Mouse (Mus musculus) thymus, adult 2 months (tissue): ENCODE results near the gene Agmo. TPM values are rescaled to one million over a fixed set of nuclear protein-coding genes. Genes with fewer than 3 reads are reported as not detected.

Experiments
- DNase-seq: peaks from one replicate; pipeline ENCODE4 v3.0.0; 2021
- H3K27ac ChIP-seq: fragments of 200-500 bp; 2 replicates; pipeline ENCODE4 v1.5.1; 2012; ENCODE audit warnings: low read length, control low read depth; ENCODE audit not compliant: control insufficient read depth, insufficient read depth
- H3K27me3 ChIP-seq: fragments of 200-500 bp; 2 replicates; pipeline ENCODE4 v1.6.1; 2012; ENCODE audit warnings: mild to moderate bottlenecking, low read length, moderate library complexity, mixed read lengths; ENCODE audit not compliant: control insufficient read depth, insufficient read depth
- H3K36me3 ChIP-seq: fragments of 200-500 bp; 2 replicates; pipeline ENCODE4 v1.6.1; 2012; ENCODE audit warnings: mild to moderate bottlenecking, low read length, moderate library complexity; ENCODE audit not compliant: control insufficient read depth, insufficient read depth
- H3K4me1 ChIP-seq: fragments of 200-500 bp; replicated peaks from 2 replicates; pipeline ENCODE4 v1.6.1; 2012; ENCODE audit warnings: low read length; ENCODE audit not compliant: control insufficient read depth, insufficient read depth
- H3K4me3 ChIP-seq: fragments of 200-500 bp; 2 replicates; pipeline ENCODE4 v1.5.1; 2012; ENCODE audit warnings: mild to moderate bottlenecking, low read length, control low read depth, moderate library complexity; ENCODE audit not compliant: control insufficient read depth, insufficient read depth
- CTCF ChIP-seq: fragments of 200-500 bp; IDR thresholded peaks from 2 replicates; pipeline ENCODE4 v1.5.1; 2012; ENCODE audit warnings: mild to moderate bottlenecking, control low read depth, low read length, moderate library complexity, borderline replicate concordance; ENCODE audit not compliant: control insufficient read depth, poor library complexity, insufficient read depth; ENCODE audit errors: extremely low read depth
- POLR2A ChIP-seq: fragments of 200-500 bp; IDR thresholded peaks from 2 replicates; pipeline ENCODE4 v1.6.1; 2012; ENCODE audit warnings: mild to moderate bottlenecking, low read length, control low read depth, moderate library complexity; ENCODE audit not compliant: control insufficient read depth, poor library complexity, insufficient read depth; ENCODE audit errors: extremely low read depth
- WGBS: fragments of 180-500 bp; shearing (Covaris S2); methylation state at CpG from one replicate; pipeline ENCODE4 v1.1.7; 2018; 5-methylcytosine and 5-hydroxymethylcytosine counted together
- polyA plus RNA-seq: library from polyadenylated mRNA; depleted of rRNA; stranded (reverse); fragments of >200 nt; gene quantifications from 2 replicates; pipeline ENCODE4 v1.2.3, GENCODE M21; 2012; rRNA removed

Gene Agmo
- polyA plus RNA-seq, 1 experiment, result 1.3 TPM

DNA sequence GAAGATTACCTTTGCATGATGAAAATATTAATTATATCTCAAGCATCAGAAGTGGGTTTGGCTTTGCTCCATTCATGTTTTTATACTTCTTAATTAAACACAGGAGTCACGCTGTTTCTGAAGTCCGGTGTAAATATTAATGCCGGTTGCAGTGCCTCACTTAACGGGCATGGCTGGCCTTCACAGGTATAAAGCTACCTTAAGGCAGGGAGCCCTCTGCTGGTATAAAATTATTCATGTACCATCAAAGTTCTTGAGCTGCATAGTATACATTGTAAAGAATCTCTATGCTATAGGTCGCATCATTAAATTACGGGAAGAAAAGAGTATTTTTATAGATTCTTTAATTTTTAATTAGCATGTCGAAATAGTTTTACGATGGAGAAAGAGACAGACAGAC lies 341.3 kb downstream of the Agmo start:
- TF ChIP-seq CTCF (no peak), POLR2A (no peak)
- no peak overlapping the region for H3K4me3 ChIP-seq
- no peak for DNase-seq
- no peaks in the 10 kb centered on the region for H3K36me3 ChIP-seq
- WGBS, result 87% methylated on average over 8 of the region's 8 CpGs
- H3K27me3 ChIP-seq, result no peaks in the 10 kb centered on the region
- H3K4me1 ChIP-seq, result no peaks in the 10 kb centered on the region
- no peak overlapping the region for H3K27ac ChIP-seq

- TF ChIP-seq POLR2A (no peak), CTCF (no peak)
- Histone ChIP-seq H3K4me3 (no peak overlapping the region), H3K4me1 (no peaks in the 10 kb centered on the region), H3K27me3 (no peaks in the 10 kb centered on the region), H3K36me3 (no peaks in the 10 kb centered on the region), H3K27ac (no peak overlapping the region)
- DNase-seq, result no peak
- WGBS, result 64% methylated on average over 3 of the region's 3 CpGs
These were observed 351.4 kb downstream of the Agmo start for GRCm38 (mm10) chr12:37592853-37593252.

DNA sequence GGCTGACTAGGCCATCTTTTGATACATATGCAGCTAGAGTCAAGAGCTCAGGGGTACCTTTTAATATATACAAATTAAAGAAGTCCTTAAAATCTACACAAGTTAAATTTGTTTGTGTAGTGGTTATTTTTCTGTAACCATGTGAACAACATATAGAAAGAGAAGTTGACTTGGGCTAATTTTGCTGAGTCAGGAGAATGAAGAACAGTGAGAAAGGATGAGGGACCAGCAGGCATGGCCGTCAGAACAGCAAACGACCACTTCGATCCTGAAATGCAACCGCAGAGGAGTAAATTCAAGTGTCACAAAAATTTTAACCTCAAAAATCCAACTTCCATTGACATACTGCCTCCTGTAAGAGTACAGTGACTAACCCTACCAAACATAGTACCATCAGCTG lies 371.4 kb downstream of the Agmo start:
- WGBS, result 94% methylated on average over 4 of the region's 4 CpGs

GRCm38 (mm10) chr12:37614769-37615168 lies 373.3 kb downstream of the Agmo start:
- H3K27ac ChIP-seq, result no peak overlapping the region
- TF ChIP-seq POLR2A (no peak), CTCF (no peak)
- WGBS, result 90% methylated on average over 2 of the region's 2 CpGs

More for the DNA sequence above, 371.4 kb downstream of the Agmo start:
- Histone ChIP-seq H3K4me1 (no peaks in the 10 kb centered on the region), H3K27ac (no peak overlapping the region), H3K36me3 (no peaks in the 10 kb centered on the region), H3K4me3 (no peak overlapping the region), H3K27me3 (no peaks in the 10 kb centered on the region)
- no peak for DNase-seq
- no peak for TF ChIP-seq POLR2A
- TF ChIP-seq CTCF, result no peak

DNA sequence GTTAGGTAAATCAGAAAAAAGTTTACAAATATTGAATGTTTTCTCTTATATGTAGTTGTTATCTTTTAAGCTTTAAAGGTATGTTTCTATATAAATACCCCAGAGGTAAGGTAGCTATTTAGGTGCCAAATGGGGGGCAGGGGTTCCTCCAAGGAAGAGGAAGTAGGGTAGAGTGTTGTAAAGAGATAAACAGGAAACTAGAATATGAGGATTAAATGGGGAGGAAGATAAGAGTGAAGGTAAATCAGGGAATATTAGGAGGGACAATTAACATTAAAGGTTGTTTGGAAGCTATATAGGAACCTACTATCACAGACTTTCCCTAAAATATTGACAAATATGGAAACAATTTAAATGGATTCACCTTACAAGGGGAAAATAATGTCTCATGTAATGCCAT lies 382.6 kb downstream of the Agmo start:
- Histone ChIP-seq H3K4me3 (no peak overlapping the region), H3K4me1 (no peaks in the 10 kb centered on the region), H3K27ac (no peak overlapping the region), H3K27me3 (no peaks in the 10 kb centered on the region), H3K36me3 (no peaks in the 10 kb centered on the region)
- DNase-seq, result no peak
- TF ChIP-seq POLR2A (no peak), CTCF (no peak)

More at GRCm38 (mm10) chr12:37614769-37615168, 373.3 kb downstream of the Agmo start:
- no peaks in the 10 kb centered on the region for H3K27me3 ChIP-seq
- no peaks in the 10 kb centered on the region for H3K36me3 ChIP-seq
- no peaks in the 10 kb centered on the region for H3K4me1 ChIP-seq
- no peak for DNase-seq
- H3K4me3 ChIP-seq, result no peak overlapping the region

Other genes starting within 250 kb of the Agmo start
- gene Meox2, start 133.1 kb upstream of the Agmo start, polyA plus RNA-seq, result 1.7 and 3.0 TPM in 2 replicates